Mouse (Mus musculus): ENCODE measurements around the gene Ak5.

Gene Ak5

GRCm38 (mm10) chr3:152516569-152516968 lies 151.6 kb downstream of the Ak5 start:
- Histone ChIP-seq H3K27me3 (ENCODE audit: insufficient read depth, low read length) (peaks cover 3% of the 10 kb centered on the region), H3K9me3 (ENCODE audit: low read length) (peaks cover 7% of the 10 kb centered on the region), H3K4me1 (replicated peaks; ENCODE audit: low read depth, low read length) (0 out of 2 replicates have a peak, but pooled peaks cover 5% of the 10 kb centered on the region), H3K36me3 (ENCODE audit: insufficient read depth, low read length) (no peaks in the 10 kb centered on the region), H3K4me3 (replicated peaks; ENCODE audit: low read length) (no peak overlapping the region)
- TF ChIP-seq CTCF (conservative IDR thresholded peaks at IDR 0.05; ENCODE audit: low read length) (no peak), NANOG (IDR thresholded peaks at IDR 0.05; ENCODE audit: borderline replicate concordance, low read length) (no peak), POU5F1 (IDR thresholded peaks at IDR 0.05; ENCODE audit: borderline replicate concordance, low read length) (no peak)

- H3K36me3 ChIP-seq (ENCODE audit: insufficient read depth, low read length): no peaks in the 10 kb centered on the region
- H3K4me3 ChIP-seq (replicated peaks; ENCODE audit: low read length): no peak overlapping the region
- H3K4me1 ChIP-seq (replicated peaks; ENCODE audit: low read depth, low read length): 0 out of 2 replicates have a peak, but pooled peaks cover 5% of the 10 kb centered on the region
- H3K9me3 ChIP-seq (ENCODE audit: low read length): peaks cover 7% of the 10 kb centered on the region
- TF ChIP-seq CTCF (conservative IDR thresholded peaks at IDR 0.05; ENCODE audit: low read length): no peak
- no peak for TF ChIP-seq NANOG (IDR thresholded peaks at IDR 0.05; ENCODE audit: borderline replicate concordance, low read length)
- TF ChIP-seq POU5F1 (IDR thresholded peaks at IDR 0.05; ENCODE audit: borderline replicate concordance, low read length): no peak
- peaks cover 3% of the 10 kb centered on the region for H3K27me3 ChIP-seq (ENCODE audit: insufficient read depth, low read length)
Observed at GRCm38 (mm10) chr3:152515959-152516358, 152.2 kb downstream of the Ak5 start.

DNA sequence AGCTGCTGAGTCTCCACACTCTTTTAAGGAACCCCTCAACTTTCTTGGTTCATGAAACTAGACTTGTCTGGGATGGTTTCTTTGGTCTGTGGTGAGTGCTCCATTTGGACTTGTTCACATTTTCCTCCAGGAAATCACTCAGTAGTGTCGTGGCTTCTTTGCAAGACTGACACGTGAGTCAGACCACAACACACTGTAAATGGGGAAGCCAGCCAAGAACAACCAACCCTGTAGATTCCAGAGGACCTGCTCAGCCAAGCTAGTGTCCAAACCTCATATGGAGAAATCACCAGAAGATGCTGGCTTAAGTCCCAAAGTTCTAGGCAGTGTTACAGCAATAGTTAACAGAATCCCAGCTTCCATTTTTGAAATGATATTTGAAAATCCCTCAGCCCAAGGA lies 155.6 kb downstream of the Ak5 start:
- peaks cover 3% of the 10 kb centered on the region for H3K27me3 ChIP-seq (ENCODE audit: insufficient read depth, low read length)
- TF ChIP-seq CTCF (conservative IDR thresholded peaks at IDR 0.05; ENCODE audit: low read length) (no peak), POU5F1 (IDR thresholded peaks at IDR 0.05; ENCODE audit: borderline replicate concordance, low read length) (no peak), NANOG (IDR thresholded peaks at IDR 0.05; ENCODE audit: borderline replicate concordance, low read length) (no peak)
- H3K9me3 ChIP-seq (ENCODE audit: low read length): no peaks in the 10 kb centered on the region; the same call in 1 of the 2 replicates
- no peaks in the 10 kb centered on the region for H3K36me3 ChIP-seq (ENCODE audit: insufficient read depth, low read length)
- 0 out of 2 replicates have a peak, but pooled peaks cover 5% of the 10 kb centered on the region for H3K4me1 ChIP-seq (replicated peaks; ENCODE audit: low read depth, low read length)
- no peak overlapping the region for H3K4me3 ChIP-seq (replicated peaks; ENCODE audit: low read length)

GRCm38 (mm10) chr3:152509268-152509667 lies 158.9 kb downstream of the Ak5 start:
- H3K9me3 ChIP-seq (ENCODE audit: low read length): no peaks in the 10 kb centered on the region
- no peaks in the 10 kb centered on the region; the same call in 1 of the 2 replicates for H3K27me3 ChIP-seq (ENCODE audit: insufficient read depth, low read length)
- H3K4me1 ChIP-seq (replicated peaks; ENCODE audit: low read depth, low read length): no peaks in the 10 kb centered on the region
- H3K4me3 ChIP-seq (replicated peaks; ENCODE audit: low read length): no peak overlapping the region
- H3K36me3 ChIP-seq (ENCODE audit: insufficient read depth, low read length): no peaks in the 10 kb centered on the region
- TF ChIP-seq POU5F1 (IDR thresholded peaks at IDR 0.05; ENCODE audit: borderline replicate concordance, low read length) (no peak), CTCF (conservative IDR thresholded peaks at IDR 0.05; ENCODE audit: low read length) (no peak), NANOG (IDR thresholded peaks at IDR 0.05; ENCODE audit: borderline replicate concordance, low read length) (no peak)

- H3K4me3 ChIP-seq (replicated peaks; ENCODE audit: low read length): no peak overlapping the region
- H3K36me3 ChIP-seq (ENCODE audit: insufficient read depth, low read length): no peaks in the 10 kb centered on the region
- TF ChIP-seq CTCF (conservative IDR thresholded peaks at IDR 0.05; ENCODE audit: low read length) (no peak), NANOG (IDR thresholded peaks at IDR 0.05; ENCODE audit: borderline replicate concordance, low read length) (no peak), POU5F1 (IDR thresholded peaks at IDR 0.05; ENCODE audit: borderline replicate concordance, low read length) (no peak)
- no peaks in the 10 kb centered on the region for H3K27me3 ChIP-seq (ENCODE audit: insufficient read depth, low read length)
- H3K4me1 ChIP-seq (replicated peaks; ENCODE audit: low read depth, low read length): no peaks in the 10 kb centered on the region
- H3K9me3 ChIP-seq (ENCODE audit: low read length): no peaks in the 10 kb centered on the region
Observed at GRCm38 (mm10) chr3:152508419-152508993, 159.7 kb downstream of the Ak5 start.

DNA sequence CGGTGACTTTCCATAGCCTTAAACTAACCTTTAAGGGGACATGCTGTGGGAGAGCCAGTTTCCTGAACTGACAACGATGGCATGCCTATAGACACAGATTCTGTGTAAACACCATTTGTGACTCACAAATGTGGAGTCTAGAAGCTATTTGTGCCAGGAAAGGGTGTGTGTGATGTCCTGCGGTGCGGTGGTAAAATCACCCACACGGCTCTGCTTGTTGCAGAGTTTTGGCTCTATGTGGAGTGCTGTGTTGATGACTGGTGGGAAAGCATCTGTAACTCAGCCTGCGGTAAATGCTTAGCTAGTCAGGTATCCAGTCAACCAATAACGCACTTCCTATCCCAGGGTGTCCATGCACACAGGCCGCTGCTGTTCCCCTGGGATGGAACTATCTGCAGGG lies 160.3 kb downstream of the Ak5 start:
- no peak for TF ChIP-seq CTCF (conservative IDR thresholded peaks at IDR 0.05; ENCODE audit: low read length)
- TF ChIP-seq NANOG (IDR thresholded peaks at IDR 0.05; ENCODE audit: borderline replicate concordance, low read length): no peak
- no peak for TF ChIP-seq POU5F1 (IDR thresholded peaks at IDR 0.05; ENCODE audit: borderline replicate concordance, low read length)
- H3K4me1 ChIP-seq (replicated peaks; ENCODE audit: low read depth, low read length): no peaks in the 10 kb centered on the region
- no peaks in the 10 kb centered on the region for H3K27me3 ChIP-seq (ENCODE audit: insufficient read depth, low read length)
- no peak overlapping the region for H3K4me3 ChIP-seq (replicated peaks; ENCODE audit: low read length)
- H3K36me3 ChIP-seq (ENCODE audit: insufficient read depth, low read length): no peaks in the 10 kb centered on the region
- no peaks in the 10 kb centered on the region for H3K9me3 ChIP-seq (ENCODE audit: low read length)

DNA sequence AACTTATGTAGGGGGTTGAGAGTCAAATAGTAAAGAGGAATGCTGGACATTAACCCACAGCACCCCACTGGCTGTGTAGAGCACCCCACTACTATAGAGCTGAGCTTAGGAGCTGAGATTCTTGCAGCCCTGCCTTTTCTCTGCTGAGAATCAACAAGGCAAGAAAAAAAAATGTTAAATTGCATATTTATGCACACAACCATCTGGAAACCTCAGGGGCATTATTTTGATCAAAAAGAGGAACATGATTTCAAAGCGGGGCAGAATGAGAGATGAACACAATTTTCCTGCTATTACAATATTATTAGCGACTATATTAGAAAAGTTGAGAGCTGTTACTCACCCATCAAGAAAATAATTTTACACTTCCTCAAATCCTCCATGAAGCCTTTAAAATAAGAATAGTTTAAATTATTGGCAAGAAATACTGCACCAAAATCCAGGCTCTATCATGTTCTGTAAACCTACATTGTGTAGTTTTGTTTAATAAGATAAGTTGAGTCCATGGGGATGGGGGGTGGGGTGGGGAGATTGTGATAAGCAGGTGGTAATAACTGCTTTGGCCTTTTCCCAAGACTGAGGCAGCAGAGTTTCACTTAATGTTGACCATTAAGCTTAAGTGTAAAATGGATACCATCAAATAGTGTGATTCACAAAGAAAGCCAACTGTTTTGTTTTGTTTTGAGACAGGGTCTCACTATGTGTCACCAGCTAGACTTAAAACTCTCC lies 169.0 kb downstream of the Ak5 start:
- H3K36me3 ChIP-seq (ENCODE audit: insufficient read depth, low read length): no peaks in the 10 kb centered on the region
- no peak overlapping the region for H3K4me3 ChIP-seq (replicated peaks; ENCODE audit: low read length)
- H3K4me1 ChIP-seq (replicated peaks; ENCODE audit: low read depth, low read length): no peaks in the 10 kb centered on the region
- no peaks in the 10 kb centered on the region for H3K9me3 ChIP-seq (ENCODE audit: low read length)
- no peaks in the 10 kb centered on the region for H3K27me3 ChIP-seq (ENCODE audit: insufficient read depth, low read length)
- TF ChIP-seq CTCF (conservative IDR thresholded peaks at IDR 0.05; ENCODE audit: low read length) (no peak), NANOG (IDR thresholded peaks at IDR 0.05; ENCODE audit: borderline replicate concordance, low read length) (no peak)

GRCm38 (mm10) chr3:152497842-152498241 lies 170.3 kb downstream of the Ak5 start:
- H3K36me3 ChIP-seq (ENCODE audit: insufficient read depth, low read length): no peaks in the 10 kb centered on the region
- H3K27me3 ChIP-seq (ENCODE audit: insufficient read depth, low read length): no peaks in the 10 kb centered on the region
- H3K9me3 ChIP-seq (ENCODE audit: low read length): no peaks in the 10 kb centered on the region
- H3K4me3 ChIP-seq (replicated peaks; ENCODE audit: low read length): no peak overlapping the region
- TF ChIP-seq NANOG (IDR thresholded peaks at IDR 0.05; ENCODE audit: borderline replicate concordance, low read length): no peak
- TF ChIP-seq POU5F1 (IDR thresholded peaks at IDR 0.05; ENCODE audit: borderline replicate concordance, low read length): no peak
- no peak for TF ChIP-seq CTCF (conservative IDR thresholded peaks at IDR 0.05; ENCODE audit: low read length)
- no peaks in the 10 kb centered on the region for H3K4me1 ChIP-seq (replicated peaks; ENCODE audit: low read depth, low read length)
